Mouse (Mus musculus): ENCODE results near the gene Slc25a27.

Gene Slc25a27

DNA sequence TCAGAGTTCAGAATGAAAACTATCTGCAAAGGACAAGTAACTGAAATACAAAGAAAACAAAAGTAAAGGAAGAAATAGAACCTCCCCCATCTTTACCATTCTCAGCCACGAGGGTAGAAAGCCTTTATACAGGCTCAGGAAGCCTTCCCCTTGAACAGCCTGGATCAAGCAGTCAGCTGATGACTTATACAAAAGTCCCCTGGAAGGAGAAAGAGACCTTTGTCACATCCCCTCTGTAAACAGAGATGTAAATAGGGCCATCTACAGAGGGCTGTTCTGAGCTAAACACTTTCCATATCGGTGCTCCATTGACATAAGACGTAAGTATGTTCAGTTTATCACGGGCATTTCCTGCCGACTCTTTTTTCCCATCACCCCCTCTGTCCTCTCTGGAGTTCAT, 20.1 kb downstream of the Slc25a27 start:
- no peak for DNase-seq (ENCODE audit: low read depth)

DNA sequence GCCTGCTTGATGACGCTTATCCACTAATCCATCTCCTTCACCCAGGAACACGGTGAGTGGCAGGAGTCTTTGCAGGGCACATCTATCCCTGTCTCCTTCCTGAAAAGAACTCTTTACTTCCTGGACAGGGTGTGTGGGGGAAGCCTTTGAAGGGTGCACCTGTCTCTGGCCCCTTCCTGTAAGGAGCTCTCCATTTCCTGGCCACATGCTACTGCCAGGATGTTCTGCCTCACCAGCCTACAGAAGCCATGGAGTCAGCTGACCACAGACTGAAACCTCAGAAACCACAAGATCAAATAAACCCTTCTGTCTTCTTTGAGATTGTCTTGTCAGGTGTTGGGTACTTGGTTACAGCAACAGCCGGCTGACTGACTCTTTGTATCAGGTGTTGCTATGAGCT, 21.9 kb downstream of the Slc25a27 start:
- no peak for DNase-seq (ENCODE audit: low read depth)

DNA sequence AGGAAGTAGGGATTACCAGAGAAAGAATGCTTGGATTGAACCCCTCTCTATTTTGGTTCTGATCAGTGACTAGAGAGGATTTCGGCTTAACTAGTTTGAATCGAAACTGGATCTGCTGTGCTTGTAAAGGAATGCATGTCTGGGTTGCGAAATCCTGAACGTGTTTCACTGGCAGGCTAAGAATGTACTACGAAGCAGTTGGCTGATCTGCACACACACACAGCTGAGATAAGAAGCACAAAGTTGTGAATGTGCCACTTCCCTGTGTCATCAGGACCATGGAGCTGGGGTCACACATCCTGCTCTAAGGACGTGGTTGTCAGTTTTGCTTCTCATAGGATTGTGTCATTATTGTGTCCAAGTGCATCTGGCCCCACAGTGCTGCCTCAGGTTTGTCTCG, 22.6 kb downstream of the Slc25a27 start:
- DNase-seq (ENCODE audit: low read depth) = peak; percentile 84

DNA sequence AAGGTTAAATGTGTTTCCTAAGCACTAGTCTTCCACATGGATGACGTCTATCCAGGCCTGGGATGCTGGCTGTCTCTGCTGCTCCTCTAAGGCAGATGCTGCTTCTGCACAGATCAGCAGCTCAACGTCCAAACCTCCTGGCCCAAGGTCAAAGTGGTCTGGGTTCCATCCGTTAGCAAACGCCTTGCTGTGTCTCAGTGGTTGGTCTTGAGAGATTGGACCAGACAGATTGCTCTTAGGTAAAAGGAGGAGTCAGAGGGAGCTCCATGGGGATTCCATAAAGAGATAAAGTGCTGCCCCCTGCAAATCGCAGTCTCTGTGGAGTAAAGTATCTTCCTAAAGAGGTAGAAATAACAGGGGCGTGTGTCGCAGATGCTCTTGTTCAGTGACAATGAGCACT, 23.8 kb downstream of the Slc25a27 start:
- DNase-seq (ENCODE audit: low read depth) = no peak

DNA sequence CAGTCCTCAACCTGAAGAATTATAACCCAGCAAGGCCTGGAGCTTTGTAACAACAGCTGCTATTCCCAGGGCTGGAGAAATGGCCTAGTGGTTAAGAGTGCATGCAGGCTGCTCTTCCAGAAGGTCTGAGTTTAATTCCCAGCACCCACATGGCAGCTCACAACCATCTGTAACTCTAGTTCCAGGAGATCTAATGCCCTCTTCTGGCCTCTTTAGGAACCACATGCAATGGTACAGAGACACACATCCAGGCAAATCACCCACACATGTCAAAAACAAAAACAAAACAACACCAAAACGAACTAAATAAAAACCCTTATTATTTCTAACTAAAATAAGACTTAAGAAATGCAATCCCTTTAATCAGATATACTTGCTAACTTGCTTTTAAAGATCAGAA, 26.2 kb downstream of the Slc25a27 start:
- DNase-seq (ENCODE audit: low read depth) = no peak

DNA sequence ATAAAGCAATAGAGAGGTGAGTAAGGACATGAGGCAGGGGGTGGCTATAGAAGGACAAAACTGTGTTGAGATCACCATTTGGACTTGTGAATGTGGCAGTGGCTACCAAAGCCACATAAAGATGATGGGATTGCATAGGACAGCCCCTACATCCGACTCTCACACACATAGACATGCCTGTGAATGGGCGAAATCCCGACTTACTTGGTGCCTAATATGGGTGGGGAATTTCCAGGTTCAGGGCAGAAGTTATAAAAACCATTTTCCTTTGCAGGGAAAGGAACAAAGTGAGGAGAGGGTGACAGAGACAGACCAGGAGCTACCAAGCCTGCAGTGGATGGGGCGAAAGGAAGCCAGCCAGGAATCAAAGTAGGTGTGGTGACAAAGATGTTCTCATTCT, 29.9 kb downstream of the Slc25a27 start:
- no peak for DNase-seq (ENCODE audit: low read depth)

DNA sequence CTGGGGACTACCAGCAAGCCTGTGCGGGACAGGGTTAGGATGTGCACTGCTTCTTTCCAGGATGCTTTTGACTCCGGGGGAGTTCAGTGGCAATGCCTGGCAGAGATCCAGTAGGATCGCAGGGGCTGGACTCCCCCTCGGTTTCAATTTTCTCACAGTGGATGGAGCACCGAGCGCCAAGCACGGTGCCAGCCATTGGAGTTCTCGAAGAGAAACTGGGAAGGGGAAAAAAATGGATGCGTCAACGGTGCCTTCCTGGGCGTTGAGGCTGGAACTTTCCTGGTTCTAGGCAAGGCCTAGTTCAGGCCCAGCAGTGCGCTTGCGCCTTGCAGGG, 36.6 kb downstream of the Slc25a27 start:
- DNase-seq (ENCODE audit: low read depth) = no peak

DNA sequence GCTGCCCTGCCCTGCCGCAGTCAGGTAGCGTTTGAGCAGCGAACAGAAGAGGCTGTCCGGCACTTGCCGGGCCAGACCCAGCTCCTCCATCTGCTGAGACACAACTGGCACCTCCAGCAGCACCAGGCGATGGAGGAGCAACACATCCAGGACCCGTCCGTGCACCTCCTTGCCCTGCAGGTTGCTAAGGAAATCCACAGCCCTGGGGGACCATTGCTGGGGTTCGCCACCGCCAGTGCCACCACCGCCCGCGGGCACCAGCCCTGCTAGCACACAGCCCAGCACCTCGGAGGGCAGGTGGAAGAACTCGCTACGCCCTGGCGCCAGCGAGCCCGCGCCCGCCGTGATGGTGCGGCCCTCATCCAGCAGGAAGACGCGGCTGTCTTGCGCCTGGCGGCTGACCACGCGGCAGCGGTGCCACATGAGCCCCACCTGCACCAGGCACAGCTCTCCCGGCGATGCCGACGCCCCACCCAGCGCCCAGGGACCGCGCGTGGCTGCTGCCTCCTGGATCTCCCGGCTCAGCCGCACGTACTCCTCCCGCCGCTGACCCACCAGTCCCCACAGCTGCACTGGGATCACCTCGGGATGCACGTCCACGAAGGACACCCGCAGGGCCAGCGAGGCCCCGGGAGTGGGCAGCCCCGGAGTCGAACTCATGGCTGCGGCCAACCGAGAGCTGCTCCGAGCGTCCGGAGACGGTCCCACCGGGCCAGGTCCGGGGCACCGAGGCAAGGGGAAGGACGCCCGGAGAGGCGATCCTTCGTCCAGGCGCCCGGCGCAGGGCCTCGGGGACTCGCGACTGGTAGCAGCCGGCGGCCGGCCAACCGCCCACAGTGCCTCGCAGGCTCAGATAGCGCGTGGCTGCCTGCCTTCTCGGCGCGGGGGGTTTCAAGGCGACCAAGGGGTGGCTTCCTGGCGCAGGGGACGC, 37.3 kb downstream of the Slc25a27 start, which contains the start of gene Tdrd6:
Tdrd6 (minus strand) TSS at position 804 of the 931 bp plus-strand sequence.
- no peak for DNase-seq (ENCODE audit: low read depth)

DNA sequence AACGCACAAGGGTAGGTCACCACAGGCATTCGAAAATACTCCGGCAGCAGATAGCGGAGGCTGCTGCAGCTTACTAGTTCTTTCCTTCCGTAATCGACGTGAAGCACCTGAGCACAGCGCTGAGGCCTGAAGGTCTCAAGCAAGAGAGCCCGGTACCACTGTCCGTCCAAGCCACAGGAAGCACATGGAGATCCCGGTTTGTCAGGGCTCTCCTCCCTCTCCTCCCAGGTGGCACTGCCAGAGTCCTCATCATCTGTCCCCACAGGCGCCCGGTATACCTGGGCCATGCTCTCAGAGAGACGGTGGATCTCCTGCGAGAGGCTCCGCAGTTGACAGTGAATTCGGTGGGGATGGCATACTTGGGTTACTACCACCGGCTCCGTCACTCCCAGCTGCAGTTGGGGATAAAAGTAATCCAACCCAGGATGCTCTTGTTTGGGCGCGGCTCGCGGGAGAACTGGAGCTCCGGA, 38.0 kb downstream of the Slc25a27 start:
- DNase-seq (ENCODE audit: low read depth) = no peak

DNA sequence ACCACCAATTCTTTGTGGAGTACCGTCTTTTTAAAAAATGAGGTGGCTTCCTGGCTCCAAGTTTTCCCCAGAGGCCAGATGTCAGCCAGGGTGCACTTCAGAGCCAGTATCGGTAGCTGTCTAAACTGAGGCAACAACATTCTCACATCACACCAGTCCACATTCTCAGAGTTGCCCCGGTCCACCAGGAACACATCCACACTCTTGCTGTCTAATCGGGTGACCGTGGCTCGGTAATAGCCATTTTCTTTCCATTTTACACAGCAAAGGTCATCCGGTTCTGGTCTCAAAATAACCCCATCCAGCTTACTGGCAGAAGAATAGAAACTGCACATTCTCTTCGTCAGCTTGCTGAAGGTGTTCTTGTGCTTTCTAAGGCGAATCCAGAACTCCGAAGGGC, 38.8 kb downstream of the Slc25a27 start:
- no peak for DNase-seq (ENCODE audit: low read depth)

DNA sequence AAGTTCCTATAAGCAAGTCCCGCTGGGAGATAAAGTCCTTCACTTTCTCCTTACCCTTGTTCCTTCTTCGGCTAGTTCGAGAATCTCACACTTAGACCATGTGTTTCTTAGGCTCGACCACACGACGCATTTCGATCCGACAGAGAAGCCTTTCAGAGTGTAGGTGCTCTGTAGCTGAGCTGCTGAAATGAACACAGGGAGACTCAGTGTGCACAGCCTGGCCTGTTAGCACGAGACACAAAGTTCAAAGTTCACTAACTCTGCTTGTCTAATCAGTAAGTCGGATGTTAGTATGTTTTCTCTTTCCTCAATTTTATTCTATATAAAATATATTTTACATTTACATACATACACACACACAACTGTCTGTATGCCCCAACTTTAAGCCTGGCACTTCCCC, 44.9 kb downstream of the Slc25a27 start:
- no peak for DNase-seq (ENCODE audit: low read depth)

DNA sequence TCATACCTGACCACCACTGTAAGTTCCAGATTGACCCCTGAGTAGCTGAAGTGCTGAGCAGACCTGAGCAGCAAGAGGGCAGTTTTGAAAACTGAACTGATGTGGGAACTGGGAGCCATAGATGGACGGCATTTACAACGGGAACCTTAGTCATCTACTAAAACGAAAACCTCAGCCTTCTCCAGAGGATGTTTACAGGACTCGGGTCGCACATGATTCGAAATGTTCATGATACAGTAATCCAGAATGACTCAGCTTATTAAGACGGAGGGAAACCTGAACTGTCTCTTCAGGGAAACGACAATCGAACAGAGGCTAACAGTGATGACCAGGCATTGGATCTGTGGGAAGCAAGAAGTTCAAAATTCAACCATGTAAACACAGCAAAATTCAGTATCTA, 47.9 kb downstream of the Slc25a27 start:
- peak; percentile 65 for DNase-seq (ENCODE audit: low read depth)

DNA sequence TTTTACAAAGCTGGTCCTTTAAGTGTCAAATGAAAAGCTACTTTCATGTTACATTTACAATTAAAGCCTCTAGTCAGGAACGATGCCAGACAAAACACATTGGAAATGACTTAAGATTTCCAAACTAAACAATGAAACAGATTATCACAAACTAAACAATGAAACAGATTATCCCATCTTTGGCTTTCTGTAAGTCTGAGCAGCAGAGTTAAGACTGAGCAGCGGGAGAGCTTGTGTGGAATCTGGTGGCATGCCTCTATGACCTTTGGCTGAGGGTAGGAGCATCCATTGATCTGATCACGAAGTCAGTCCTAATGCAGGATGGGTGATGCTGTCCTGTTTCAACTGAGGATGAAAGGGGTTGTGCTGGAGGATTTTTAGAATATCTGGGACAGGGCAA, 54.8 kb downstream of the Slc25a27 start:
- no peak for DNase-seq (ENCODE audit: low read depth)

DNA sequence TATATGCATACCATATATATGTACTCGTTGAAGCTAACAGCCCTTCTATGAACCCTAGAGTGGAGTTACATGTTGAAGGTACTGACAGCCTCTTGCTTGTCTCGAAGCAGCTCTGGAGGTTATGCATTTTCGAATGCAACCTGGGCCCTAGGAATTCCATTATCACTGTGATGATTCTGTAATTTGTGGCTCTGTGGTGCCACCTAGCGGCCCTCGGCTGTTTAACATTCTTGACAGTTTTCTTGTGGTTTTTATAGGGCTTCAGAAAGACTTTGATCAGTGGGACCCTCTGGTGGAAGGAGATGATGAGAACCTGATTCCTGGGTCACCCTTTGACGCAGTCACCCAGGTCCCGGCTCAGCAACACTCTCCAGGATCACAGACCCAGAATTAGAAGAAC, 55.4 kb downstream of the Slc25a27 start:
- peak; percentile 90 for DNase-seq (ENCODE audit: low read depth)

DNA sequence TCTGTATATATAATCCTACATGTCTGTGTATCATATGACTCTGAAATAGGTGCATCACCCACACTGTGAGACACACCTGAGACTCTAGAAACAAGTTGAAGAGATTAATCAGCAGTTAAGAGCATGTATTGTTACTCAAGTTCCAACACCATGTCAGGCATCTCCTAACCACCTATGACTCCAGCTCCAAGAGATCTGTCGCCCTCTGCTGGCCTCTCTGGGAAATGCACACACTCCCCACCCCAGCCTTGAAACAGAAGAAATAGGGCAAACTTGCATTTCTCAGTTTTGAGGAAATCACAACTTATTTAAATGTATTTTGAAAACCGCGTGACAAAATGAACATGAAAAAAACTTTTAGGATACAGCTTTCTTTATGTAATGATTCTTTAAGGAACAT, 60.3 kb downstream of the Slc25a27 start:
- peak; percentile 82 for DNase-seq (ENCODE audit: low read depth)

DNA sequence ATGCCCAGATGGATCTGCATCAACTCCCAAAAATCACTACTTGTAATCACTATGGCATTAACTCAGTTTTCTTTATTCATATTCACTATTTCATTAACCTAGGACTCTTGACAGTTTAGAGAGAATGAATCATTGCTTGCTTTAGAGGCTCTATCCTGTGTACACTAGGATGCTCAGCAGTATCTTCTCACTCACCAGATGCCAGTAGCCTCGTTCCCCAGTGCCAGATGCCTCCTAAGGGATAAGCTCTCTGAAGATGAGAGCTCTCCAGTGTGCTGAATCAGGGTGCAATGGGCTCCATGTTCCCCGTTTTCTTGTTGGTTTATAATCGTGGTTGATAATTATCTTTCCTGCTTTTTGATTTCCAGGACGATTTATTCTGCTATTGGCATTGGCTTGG, 68.3 kb downstream of the Slc25a27 start:
- DNase-seq (ENCODE audit: low read depth) = no peak

DNA sequence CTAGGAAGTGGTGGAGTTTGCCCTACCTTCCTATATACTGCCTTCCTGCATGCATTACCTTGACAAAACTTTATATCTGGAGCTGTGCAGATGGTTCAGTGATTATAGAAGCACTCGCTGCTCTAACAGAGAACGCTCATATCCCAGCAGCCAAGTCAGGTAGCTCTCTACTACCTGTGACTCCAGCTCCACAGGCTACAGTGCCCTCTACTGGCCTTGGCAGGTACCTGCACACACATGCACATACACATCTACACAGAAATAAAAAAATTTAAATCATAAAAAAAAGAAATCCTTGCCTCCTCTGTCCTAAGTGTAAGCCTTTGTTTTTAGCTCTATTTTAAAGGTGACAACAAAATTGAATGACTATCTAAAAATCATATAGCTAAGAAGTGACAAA, 69.3 kb downstream of the Slc25a27 start:
- no peak for DNase-seq (ENCODE audit: low read depth)

DNA sequence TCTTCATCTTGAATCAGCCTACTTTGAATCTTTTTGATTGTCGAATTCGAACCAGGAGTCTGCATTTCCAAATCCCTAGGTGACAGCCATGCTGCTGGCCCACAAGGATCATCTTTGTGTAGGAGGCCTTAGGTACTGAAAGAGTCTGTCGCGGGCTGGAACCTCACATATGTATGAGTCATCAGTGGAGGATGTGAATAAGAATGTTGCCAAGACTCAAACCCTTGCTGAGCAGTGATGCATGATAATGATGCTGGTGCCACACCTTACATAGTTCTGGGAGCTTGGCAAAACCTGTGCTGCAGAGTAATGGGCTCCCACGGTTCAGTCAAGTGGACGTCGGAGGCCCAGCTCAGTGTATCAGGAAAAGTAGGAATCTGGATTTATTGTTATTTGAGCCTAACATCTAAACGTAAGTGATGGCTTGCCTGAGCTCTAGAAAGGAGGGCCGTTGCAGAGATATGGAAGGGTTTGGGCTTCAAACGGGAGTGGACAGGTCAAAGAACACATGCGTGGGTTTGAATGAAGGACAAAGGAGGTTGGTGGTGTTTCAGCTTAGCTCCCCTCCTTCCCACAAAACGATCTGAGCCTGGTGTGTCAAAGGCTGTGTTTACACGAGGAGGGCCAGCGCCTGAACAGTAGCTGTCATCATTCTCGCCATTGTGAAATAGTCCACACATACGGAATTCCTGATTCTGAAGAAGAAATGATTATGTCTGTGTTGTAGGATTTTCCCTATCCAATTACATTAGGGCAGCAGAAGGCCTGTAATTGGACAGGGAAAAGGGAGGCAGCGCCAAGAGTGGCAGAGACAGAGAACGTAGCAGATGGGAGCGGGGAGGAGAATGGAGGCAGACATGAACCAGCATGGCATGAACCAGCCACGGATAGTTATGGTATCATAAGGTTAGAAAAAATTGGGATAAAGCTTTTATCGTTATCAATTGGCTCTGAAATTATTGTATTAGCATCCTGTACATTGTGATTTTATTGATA, 74.4 kb downstream of the Slc25a27 start:
- peak; percentile 47 for DNase-seq (ENCODE audit: low read depth)

All from NIH3T3 (cell line).